Mouse (Mus musculus) myocyte (in vitro differentiated cells): Measurements from ENCODE around the gene Rnaseh2a. TPM values are rescaled to one million over a fixed set of nuclear protein-coding genes. Genes with fewer than 3 reads are reported as not detected.

Source experiments
- H3K27me3 ChIP-seq: one replicate; pipeline ENCODE4 v1.6.1; 2011; ENCODE audit not compliant: control insufficient read depth, insufficient read depth, insufficient read length
- H3K36me3 ChIP-seq: one replicate; pipeline ENCODE4 v1.6.1; 2011; ENCODE audit not compliant: control insufficient read depth, insufficient read depth
- H3K4me2 ChIP-seq: one replicate; pipeline ENCODE4 v1.6.1; 2011; ENCODE audit warnings: low read depth, control low read depth
- H3K4me3 ChIP-seq: one replicate; pipeline ENCODE4 v1.5.1; 2011; ENCODE audit warnings: mild to moderate bottlenecking, control low read depth, moderate library complexity
- H3K79me2 ChIP-seq: one replicate; pipeline ENCODE4 v1.6.1; 2011; ENCODE audit not compliant: control insufficient read depth, insufficient read depth
- H3ac ChIP-seq: one replicate; pipeline ENCODE4 v1.6.1; 2011; ENCODE audit not compliant: control insufficient read depth, insufficient read length
- CEBPB ChIP-seq: IDR thresholded peaks from 2 replicates; pipeline ENCODE4 v1.6.1; 2011; ENCODE audit warnings: mild to moderate bottlenecking, moderate library complexity; ENCODE audit not compliant: poor library complexity, insufficient read depth, severe bottlenecking
- E2F4 ChIP-seq: IDR thresholded peaks from one replicate; pipeline ENCODE4 v1.6.1; 2011; ENCODE audit warnings: mild to moderate bottlenecking, control low read depth, moderate library complexity; ENCODE audit not compliant: insufficient read depth
- MAX ChIP-seq: IDR thresholded peaks from one replicate; pipeline ENCODE4 v1.6.1; 2011; ENCODE audit warnings: low read depth, mild to moderate bottlenecking, control low read depth
- MYOD1 ChIP-seq, 3 experiments: IDR thresholded peaks; one replicate each; pipeline ENCODE4 v1.6.1; 2011; ENCODE audit warnings: control low read depth in 2 of 3, low read depth in 2 of 3, mild to moderate bottlenecking in 2 of 3, moderate library complexity in 1 of 3; ENCODE audit not compliant: insufficient read length in 2 of 3, control insufficient read depth in 1 of 3
- MYOG ChIP-seq, 3 experiments: IDR thresholded peaks; one replicate each; pipeline ENCODE4 v1.6.1; 2011; ENCODE audit warnings: control low read depth in 2 of 3, low read depth in 2 of 3, mild to moderate bottlenecking in 2 of 3; ENCODE audit not compliant: insufficient read length in 2 of 3, control insufficient read depth in 1 of 3, insufficient read depth in 1 of 3
- POLR2A ChIP-seq: IDR thresholded peaks from one replicate; pipeline ENCODE4 v1.6.1; 2011; ENCODE audit warnings: low read depth, mild to moderate bottlenecking, control low read depth, moderate library complexity; ENCODE audit not compliant: insufficient read length
- POLR2AphosphoS2 ChIP-seq: IDR thresholded peaks from one replicate; pipeline ENCODE4 v1.6.1; 2011; ENCODE audit warnings: low read depth, control low read depth; ENCODE audit not compliant: insufficient read length
- REST ChIP-seq: IDR thresholded peaks from one replicate; pipeline ENCODE4 v1.6.1; 2011; ENCODE audit warnings: mild to moderate bottlenecking, control low read depth, moderate library complexity; ENCODE audit not compliant: insufficient read depth, insufficient read length
- SRF ChIP-seq: IDR thresholded peaks from one replicate; pipeline ENCODE4 v1.6.1; 2011; ENCODE audit warnings: low read depth; ENCODE audit not compliant: control insufficient read depth, insufficient read length
- TCF12 ChIP-seq: IDR thresholded peaks from one replicate; pipeline ENCODE4 v1.6.1; 2011; ENCODE audit warnings: mild to moderate bottlenecking, control low read depth; ENCODE audit not compliant: poor library complexity, insufficient read depth, severe bottlenecking
- TCF3 ChIP-seq: IDR thresholded peaks from one replicate; pipeline ENCODE4 v1.6.1; 2011; ENCODE audit warnings: low read depth, control low read depth; ENCODE audit not compliant: insufficient read length
- USF1 ChIP-seq: IDR thresholded peaks from one replicate; pipeline ENCODE4 v1.6.1; 2011; ENCODE audit warnings: low read depth, mild to moderate bottlenecking, control low read depth, moderate library complexity
- polyA plus RNA-seq: library from polyadenylated mRNA; unstranded; fragments of >200 nt; fragmentation: generic; extraction: Trizol; gene quantifications from one replicate; pipeline ENCODE4 v1.2.1, GENCODE M21; 2012; ENCODE audit warnings: missing spikeins

The Rnaseh2a gene
- polyA plus RNA-seq, 1 experiment: 74.1 TPM

- no peak overlapping the region for H3K4me2 ChIP-seq
- H3K27me3 ChIP-seq: peaks cover 8% of the 10 kb centered on the region
- no peak overlapping the region for H3ac ChIP-seq
- no peaks in the 10 kb centered on the region for H3K36me3 ChIP-seq
- no peaks in the 10 kb centered on the region for H3K79me2 ChIP-seq
- no peak for TF ChIP-seq E2F4
- no peak for TF ChIP-seq REST
- TF ChIP-seq POLR2A: no peak
- no peak for TF ChIP-seq MYOG (IDR thresholded peaks at IDR 0.05; ENCODE audit: control insufficient read depth in 1 of 3, insufficient read depth in 1 of 3, insufficient read length in 2 of 3, low read depth in 2 of 3)
- TF ChIP-seq SRF: no peak
- TF ChIP-seq TCF3: no peak
- no peak for TF ChIP-seq POLR2AphosphoS2
- no peak for TF ChIP-seq CEBPB
- no peak for TF ChIP-seq USF1
- no peak for TF ChIP-seq MYOD1 (IDR thresholded peaks at IDR 0.05; ENCODE audit: control insufficient read depth in 1 of 3, insufficient read length in 2 of 3, low read depth in 2 of 3)
- no peak for TF ChIP-seq TCF12
- no peak for TF ChIP-seq MAX
- H3K4me3 ChIP-seq: no peak overlapping the region
Observed at GRCm38 (mm10) chr8:84921596-84921995, 48.0 kb downstream of the Rnaseh2a start.

- TF ChIP-seq MYOD1 (IDR thresholded peaks at IDR 0.05; ENCODE audit: control insufficient read depth in 1 of 3, insufficient read length in 2 of 3, low read depth in 2 of 3) (no peak), TCF3 (no peak), E2F4 (no peak), CEBPB (no peak), USF1 (no peak), TCF12 (no peak), REST (no peak), POLR2AphosphoS2 (no peak), MYOG (IDR thresholded peaks at IDR 0.05; ENCODE audit: control insufficient read depth in 1 of 3, insufficient read depth in 1 of 3, insufficient read length in 2 of 3, low read depth in 2 of 3) (no peak)
- no peaks in the 10 kb centered on the region for H3K79me2 ChIP-seq
- H3K4me2 ChIP-seq: no peak overlapping the region
- H3K4me3 ChIP-seq: no peak overlapping the region
- H3K36me3 ChIP-seq: no peaks in the 10 kb centered on the region
- peaks cover 17% of the 10 kb centered on the region for H3K27me3 ChIP-seq
- H3ac ChIP-seq: no peak overlapping the region
Observed at GRCm38 (mm10) chr8:84918646-84919045, 50.9 kb downstream of the Rnaseh2a start.

GRCm38 (mm10) chr8:84917781-84918180, 51.8 kb downstream of the Rnaseh2a start:
- no peaks in the 10 kb centered on the region for H3K36me3 ChIP-seq
- no peak overlapping the region for H3K4me2 ChIP-seq
- H3K27me3 ChIP-seq: peaks cover 17% of the 10 kb centered on the region
- TF ChIP-seq USF1 (no peak), MYOD1 (IDR thresholded peaks at IDR 0.05; ENCODE audit: control insufficient read depth in 1 of 3, insufficient read length in 2 of 3, low read depth in 2 of 3) (no peak), CEBPB (no peak), E2F4 (no peak), SRF (no peak), TCF12 (no peak), POLR2A (no peak), POLR2AphosphoS2 (no peak), TCF3 (no peak), MYOG (IDR thresholded peaks at IDR 0.05; ENCODE audit: control insufficient read depth in 1 of 3, insufficient read depth in 1 of 3, insufficient read length in 2 of 3, low read depth in 2 of 3) (no peak), REST (no peak), MAX (no peak)
- H3ac ChIP-seq: no peak overlapping the region
- H3K4me3 ChIP-seq: no peak overlapping the region
- H3K79me2 ChIP-seq: no peaks in the 10 kb centered on the region

- Histone ChIP-seq H3K79me2 (no peaks in the 10 kb centered on the region), H3K4me3 (no peak overlapping the region), H3ac (no peak overlapping the region), H3K27me3 (peaks cover 17% of the 10 kb centered on the region), H3K36me3 (no peaks in the 10 kb centered on the region), H3K4me2 (no peak overlapping the region)
- TF ChIP-seq TCF12 (no peak), CEBPB (no peak), MYOD1 (IDR thresholded peaks at IDR 0.05; ENCODE audit: control insufficient read depth in 1 of 3, insufficient read length in 2 of 3, low read depth in 2 of 3) (no peak), MYOG (IDR thresholded peaks at IDR 0.05; ENCODE audit: control insufficient read depth in 1 of 3, insufficient read depth in 1 of 3, insufficient read length in 2 of 3, low read depth in 2 of 3) (no peak), REST (no peak), POLR2A (no peak), SRF (no peak), E2F4 (no peak), TCF3 (no peak), POLR2AphosphoS2 (no peak)
Observed at GRCm38 (mm10) chr8:84915269-84915668, 54.3 kb downstream of the Rnaseh2a start.

GRCm38 (mm10) chr8:84913960-84914359, 55.6 kb downstream of the Rnaseh2a start:
- no peak overlapping the region for H3K4me3 ChIP-seq
- TF ChIP-seq SRF (no peak), POLR2AphosphoS2 (no peak), POLR2A (no peak), USF1 (no peak), MYOD1 (IDR thresholded peaks at IDR 0.05; ENCODE audit: control insufficient read depth in 1 of 3, insufficient read length in 2 of 3, low read depth in 2 of 3) (no peak), TCF3 (no peak), TCF12 (no peak), E2F4 (no peak), REST (no peak), MAX (no peak), MYOG (IDR thresholded peaks at IDR 0.05; ENCODE audit: control insufficient read depth in 1 of 3, insufficient read depth in 1 of 3, insufficient read length in 2 of 3, low read depth in 2 of 3) (no peak), CEBPB (no peak)
- no peaks in the 10 kb centered on the region for H3K36me3 ChIP-seq
- H3K27me3 ChIP-seq: peaks cover 17% of the 10 kb centered on the region
- H3ac ChIP-seq: no peak overlapping the region
- H3K79me2 ChIP-seq: no peaks in the 10 kb centered on the region
- H3K4me2 ChIP-seq: no peak overlapping the region
